Mouse (Mus musculus) naive thymus-derived CD4-positive, alpha-beta T cell, adult 5 months (primary cell): ENCODE results near the gene Il4ra. TPM values are rescaled to one million over a fixed set of nuclear protein-coding genes. Genes with fewer than 3 reads are reported as not detected.

ENCODE experiments used
- polyA plus RNA-seq: library from polyadenylated mRNA; unstranded; fragments of 100-300 nt; shearing (Covaris generic); gene quantifications from one replicate; pipeline ENCODE4 v1.2.1, GENCODE M21; 2017

Gene Il4ra
- polyA plus RNA-seq: 824 TPM

DNA sequence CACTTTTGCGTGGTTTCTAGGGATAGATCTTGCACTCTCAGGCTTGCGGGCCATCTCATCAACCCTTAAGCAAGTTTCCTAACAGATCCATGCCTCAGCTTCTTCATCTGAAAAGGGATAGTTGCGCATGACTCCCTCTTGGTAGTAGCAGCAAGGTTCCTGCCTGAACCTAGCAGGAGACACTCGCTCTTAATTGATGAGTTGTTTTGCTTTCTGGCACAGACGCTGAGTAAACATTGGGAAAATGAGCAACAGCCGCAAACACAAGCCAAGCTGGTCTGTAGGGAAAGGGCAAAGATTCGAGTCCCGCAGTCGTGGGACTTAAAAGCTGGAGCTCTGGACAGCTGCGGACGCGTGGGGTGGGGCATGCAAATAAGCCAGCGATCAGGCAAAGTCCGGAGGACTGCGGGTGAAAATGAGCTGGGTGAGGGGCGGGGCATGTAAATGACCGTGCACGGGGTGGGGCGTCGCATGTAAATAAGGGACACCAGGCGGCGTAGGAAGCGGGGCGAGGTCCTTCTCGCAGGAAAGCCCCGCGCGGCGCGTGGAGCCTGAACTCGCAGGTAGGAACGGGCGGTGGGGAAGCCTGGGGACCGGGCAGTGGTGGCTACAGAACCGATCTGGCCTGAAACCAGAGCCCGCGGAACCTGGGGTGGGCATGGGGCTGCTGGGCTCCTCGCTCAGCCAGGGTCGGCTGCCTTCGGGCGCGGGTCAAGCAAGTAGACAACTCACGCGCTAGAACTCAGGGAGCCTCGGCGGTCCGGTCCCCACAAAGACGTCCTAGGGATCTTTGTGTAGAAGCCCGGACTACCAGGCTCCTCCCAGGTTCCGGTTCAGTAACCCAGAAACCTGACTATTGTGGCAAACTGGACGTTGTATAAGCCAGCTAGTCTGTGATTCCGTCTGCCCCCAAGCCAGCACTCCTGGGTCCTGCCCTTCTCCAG, at the start of gene Il4ra:
Gene Il4ra, plus strand, starts transcription at position 355 of the 944 bp plus-strand sequence.

DNA sequence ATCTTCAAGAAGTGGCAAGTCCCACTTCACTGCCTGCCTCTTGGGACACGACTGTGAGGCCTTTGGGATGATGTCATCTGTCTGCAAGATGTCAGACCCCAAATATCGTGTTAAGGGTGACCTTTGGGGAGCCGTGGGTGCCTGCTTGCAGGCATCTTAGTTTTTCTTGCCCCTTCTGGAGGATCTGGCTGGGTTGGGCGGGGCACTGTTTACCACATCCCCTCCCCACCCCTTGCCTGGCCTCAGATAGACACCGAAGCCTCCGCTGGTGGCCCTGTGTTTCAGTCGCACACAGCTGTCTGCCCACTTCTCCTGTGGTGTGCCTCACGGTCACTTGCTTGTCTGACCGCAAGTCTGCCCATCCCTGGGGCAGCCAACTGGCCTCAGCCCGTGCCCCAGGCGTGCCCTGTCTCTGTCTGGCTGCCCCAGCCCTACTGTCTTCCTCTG, 51.3 kb downstream of the Il4ra start, which contains the start of gene Il21r:
Gene Il21r, plus strand, starts transcription at position 245 of the 447 bp plus-strand sequence.

Other genes with a start within 250 kb of the Il4ra start
- gene Kdm8, start 107.4 kb upstream of the Il4ra start, polyA plus RNA-seq: 4.1 TPM
- 146 TPM for gene Nsmce1, start 60.5 kb upstream of the Il4ra start, polyA plus RNA-seq
- 664 TPM for gene Il21r, start 51.3 kb downstream of the Il4ra start, polyA plus RNA-seq
- 37.5 TPM for gene Gtf3c1, start 155.7 kb downstream of the Il4ra start, polyA plus RNA-seq
- 4.4 TPM for gene D430042O09Rik, start 155.8 kb downstream of the Il4ra start, polyA plus RNA-seq